Mouse (Mus musculus) thymus, adult 2 months (tissue): ENCODE measurements around the gene Ptprd.

Experiments
- CTCF ChIP-seq: fragments of 200-500 bp; IDR thresholded peaks from 2 replicates; pipeline ENCODE4 v1.5.1; 2012; ENCODE audit warnings: mild to moderate bottlenecking, control low read depth, low read length, moderate library complexity, borderline replicate concordance; ENCODE audit not compliant: control insufficient read depth, poor library complexity, insufficient read depth; ENCODE audit errors: extremely low read depth
- POLR2A ChIP-seq: fragments of 200-500 bp; IDR thresholded peaks from 2 replicates; pipeline ENCODE4 v1.6.1; 2012; ENCODE audit warnings: mild to moderate bottlenecking, low read length, control low read depth, moderate library complexity; ENCODE audit not compliant: control insufficient read depth, poor library complexity, insufficient read depth; ENCODE audit errors: extremely low read depth

- no peak for TF ChIP-seq CTCF
- no peak for TF ChIP-seq POLR2A
Measured at GRCm38 (mm10) chr4:76566006-76566405, 1645.8 kb downstream of the Ptprd start.
